Mouse (Mus musculus) intestine, embryonic 16.5 days (tissue): Measurements from ENCODE around the gene Hhipl2. TPM values are rescaled to one million over a fixed set of nuclear protein-coding genes. Genes with fewer than 3 reads are reported as not detected.
"Not testable (repeated sequence)": the region's sequence is repeated elsewhere in the genome, so short reads cannot be mapped to it uniquely, and the experiment has no call there.

Source experiments
- ATAC-seq: fragments of 200-750 bp; cut with Nextera tagmentation; 2 replicates; pipeline ENCODE4 v1.8.0; 2017; ENCODE audit warnings: moderate TSS enrichment, moderate library complexity
- H3K27ac ChIP-seq: fragments of 300-500 bp; sonication (generic); 2 replicates; pipeline ENCODE4 v1.5.1; 2014; ENCODE audit warnings: mild to moderate bottlenecking, low read length
- H3K27me3 ChIP-seq: fragments of 300-500 bp; sonication (generic); replicated peaks from 2 replicates; pipeline ENCODE4 v1.6.1; 2014; ENCODE audit warnings: low read length, control low read depth, mixed read lengths; ENCODE audit not compliant: control insufficient read depth, insufficient read depth
- H3K36me3 ChIP-seq: fragments of 300-500 bp; sonication (generic); 2 replicates; pipeline ENCODE4 v1.6.1; 2014; ENCODE audit warnings: low read length, control low read depth; ENCODE audit not compliant: control insufficient read depth, insufficient read depth
- H3K4me1 ChIP-seq: fragments of 300-500 bp; sonication (generic); 2 replicates; pipeline ENCODE4 v1.6.1; 2014; ENCODE audit warnings: low read length, control low read depth, mixed read lengths; ENCODE audit not compliant: control insufficient read depth, insufficient read depth
- H3K4me2 ChIP-seq: fragments of 300-500 bp; sonication (generic); 2 replicates; pipeline ENCODE4 v1.6.1; 2014; ENCODE audit warnings: low read depth, low read length, control low read depth
- H3K4me3 ChIP-seq: fragments of 300-500 bp; sonication (generic); 2 replicates; pipeline ENCODE4 v1.5.1; 2014; ENCODE audit warnings: mild to moderate bottlenecking, low read length
- H3K9ac ChIP-seq: fragments of 300-500 bp; sonication (generic); 2 replicates; pipeline ENCODE4 v1.6.1; 2014; ENCODE audit warnings: low read depth, low read length
- H3K9me3 ChIP-seq: fragments of 300-500 bp; sonication (generic); 2 replicates; pipeline ENCODE4 v1.6.1; 2016; ENCODE audit warnings: low read length, control low read depth; ENCODE audit not compliant: control insufficient read depth
- WGBS: fragments of 180-500 bp; shearing (Covaris S2); extraction: QIAGEN DNeasy Blood & Tissue Kit; methylation state at CpG from one replicate; pipeline ENCODE4 v1.1.7; 2014; 5-methylcytosine and 5-hydroxymethylcytosine counted together
- polyA plus RNA-seq: library from polyadenylated mRNA; unstranded; fragments of >200 nt; fragmentation: Nextera tagmentation; extraction: Ambion mirVana; gene quantifications from 2 replicates; pipeline ENCODE4 v1.2.1, GENCODE M21; 2015

Gene Hhipl2
- polyA plus RNA-seq = 0.17 TPM in 1 of 2 replicates, not detected in the other

DNA sequence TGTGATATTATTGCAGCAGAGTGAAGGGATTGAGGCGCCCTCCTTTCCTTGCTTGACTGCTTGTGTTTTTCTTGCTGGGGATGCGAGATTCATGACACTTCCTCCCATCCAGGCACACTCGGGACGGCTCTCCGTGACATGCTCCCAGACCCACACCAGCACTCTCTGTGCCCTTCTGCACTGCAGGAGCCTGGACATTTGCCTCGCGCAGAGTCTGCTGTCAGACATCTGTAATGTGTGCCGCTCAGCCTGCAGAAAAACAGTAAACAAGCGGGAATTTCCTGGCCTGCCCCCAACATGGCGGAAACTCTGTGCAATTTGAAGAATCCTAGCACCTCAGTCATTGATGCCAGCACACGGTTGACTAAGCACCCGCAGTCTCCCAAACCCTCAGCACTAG is at the start of gene Hhipl2:
Hhipl2 (plus strand) TSS at position 343 of the 400 bp plus-strand sequence.
- no peak within 1 kb of the TSS for H3K9ac ChIP-seq
- no peaks in the 10 kb centered on the region for H3K4me1 ChIP-seq
- H3K36me3 ChIP-seq = no peaks in the 10 kb centered on the region
- no peaks in the 10 kb centered on the region for H3K9me3 ChIP-seq
- 65% methylated on average over 12 of the region's 12 CpGs for WGBS
- no peak for ATAC-seq
- no peak within 1 kb of the TSS for H3K4me3 ChIP-seq
- no peak within 1 kb of the TSS for H3K4me2 ChIP-seq
- H3K27me3 ChIP-seq = no peaks in the 10 kb centered on the region
- no peak within 1 kb of the TSS for H3K27ac ChIP-seq

- Histone ChIP-seq H3K9me3 (no peaks in the 10 kb centered on the region), H3K36me3 (peaks cover 3% of the 10 kb centered on the region; the same call in 1 of the 2 replicates), H3K4me1 (peaks cover 19% of the 10 kb centered on the region), H3K4me3 (peak overlapping the region; percentile 80), H3K4me2 (peak overlapping the region; percentile 79), H3K9ac (peak overlapping the region; percentile 88), H3K27ac (peak overlapping the region; percentile 68), H3K27me3 (no peaks in the 10 kb centered on the region)
- 1% methylated on average over 56 of the region's 56 CpGs for WGBS
- ATAC-seq = peak; percentile 72
These were observed 49.2 kb upstream of the Hhipl2 start for GRCm38 (mm10) chr1:183368601-183369400.

GRCm38 (mm10) chr1:183369427-183370014 is 48.5 kb upstream of the Hhipl2 start, which contains the start of gene Mia3:
Gene Mia3, minus strand, starts transcription at chr1:183369553.
- Histone ChIP-seq H3K27me3 (no peaks in the 10 kb centered on the region), H3K9me3 (no peaks in the 10 kb centered on the region), H3K27ac (peak within 1 kb of the TSS; percentile 68), H3K4me1 (peaks cover 17% of the 10 kb centered on the region), H3K36me3 (peaks cover 3% of the 10 kb centered on the region; the same call in 1 of the 2 replicates), H3K4me2 (peak within 1 kb of the TSS; percentile 79), H3K4me3 (peak within 1 kb of the TSS; percentile 80), H3K9ac (peak within 1 kb of the TSS; percentile 88)
- ATAC-seq = peak; percentile 99
- WGBS = 1% methylated on average over 36 of the region's 51 CpGs

DNA sequence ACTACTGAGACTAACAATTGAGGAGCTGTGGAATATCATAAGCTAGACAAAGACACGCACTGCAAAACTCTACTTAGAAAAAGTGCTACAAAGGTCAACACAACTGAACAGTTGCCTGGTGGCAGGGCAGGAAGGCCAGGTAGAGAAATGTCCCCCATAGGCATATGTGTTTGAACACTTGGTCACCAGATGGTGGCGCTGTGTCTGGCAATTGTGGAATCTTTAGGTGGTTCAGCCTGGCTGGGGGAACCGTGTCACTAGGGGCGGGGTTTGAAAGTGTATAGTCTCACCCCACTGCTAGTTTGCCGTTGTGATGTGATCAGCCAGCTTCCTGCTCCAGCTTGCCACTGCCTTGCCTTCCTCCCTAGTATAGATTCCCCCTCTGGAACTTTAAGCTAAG is 43.3 kb upstream of the Hhipl2 start:
- no peaks in the 10 kb centered on the region for H3K36me3 ChIP-seq
- peaks cover 6% of the 10 kb centered on the region; the same call in 1 of the 2 replicates for H3K4me1 ChIP-seq
- H3K9me3 ChIP-seq = 0 out of 2 replicates have a peak, but pooled peaks cover 4% of the 10 kb centered on the region
- H3K27me3 ChIP-seq = no peaks in the 10 kb centered on the region
- H3K4me2 ChIP-seq = no peak overlapping the region
- H3K4me3 ChIP-seq = no peak overlapping the region
- WGBS = 81% methylated on average over 5 of the region's 5 CpGs
- H3K9ac ChIP-seq = no peak overlapping the region
- ATAC-seq = no peak
- no peak overlapping the region for H3K27ac ChIP-seq

GRCm38 (mm10) chr1:183377045-183377444 is 41.0 kb upstream of the Hhipl2 start:
- H3K4me3 ChIP-seq = no peak overlapping the region
- H3K4me1 ChIP-seq = no peaks in the 10 kb centered on the region
- no peak overlapping the region for H3K27ac ChIP-seq
- 76% methylated on average over 4 of the region's 4 CpGs for WGBS
- H3K9me3 ChIP-seq = 0 out of 2 replicates have a peak, but pooled peaks cover 4% of the 10 kb centered on the region
- H3K9ac ChIP-seq = no peak overlapping the region
- H3K27me3 ChIP-seq = no peaks in the 10 kb centered on the region
- no peak overlapping the region for H3K4me2 ChIP-seq
- no peaks in the 10 kb centered on the region for H3K36me3 ChIP-seq
- no peak for ATAC-seq

GRCm38 (mm10) chr1:183378321-183378941 is 39.6 kb upstream of the Hhipl2 start:
- H3K9ac ChIP-seq = no peak overlapping the region

DNA sequence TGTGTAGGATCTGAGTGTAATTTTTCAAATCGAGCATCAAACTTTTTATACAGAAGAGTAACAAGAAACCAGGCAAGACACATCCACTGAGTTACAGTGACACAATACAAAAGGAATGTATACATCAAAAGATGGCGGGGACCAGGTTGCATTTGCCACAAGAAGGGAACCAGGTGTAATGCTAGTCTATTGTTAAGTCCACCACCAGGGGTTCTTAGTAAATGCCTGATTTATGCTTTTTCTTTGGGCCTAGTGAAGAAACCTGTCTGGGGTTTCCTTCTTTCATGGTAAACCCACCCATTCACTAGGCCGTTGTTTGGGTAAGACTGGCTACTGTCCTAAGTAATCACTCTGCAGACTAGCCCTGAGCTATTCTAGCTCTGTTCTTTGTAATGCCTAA is 38.6 kb upstream of the Hhipl2 start:
- not testable (repeated sequence) for H3K9me3 ChIP-seq, H3K4me1 ChIP-seq, H3K9ac ChIP-seq, H3K4me3 ChIP-seq, H3K36me3 ChIP-seq, H3K27me3 ChIP-seq, H3K27ac ChIP-seq, H3K4me2 ChIP-seq, ATAC-seq
- WGBS = 86% methylated on average over 3 of the region's 3 CpGs

More at GRCm38 (mm10) chr1:183378321-183378941, 39.6 kb upstream of the Hhipl2 start:
- no peak overlapping the region for H3K27ac ChIP-seq
- no peak overlapping the region for H3K4me3 ChIP-seq
- ATAC-seq = 0 out of 2 replicates have a peak, but pooled peaks have one; percentile 13
- 78% methylated on average over 10 of the region's 10 CpGs for WGBS
- no peaks in the 10 kb centered on the region for H3K27me3 ChIP-seq
- no peak overlapping the region for H3K4me2 ChIP-seq
- H3K4me1 ChIP-seq = no peaks in the 10 kb centered on the region
- H3K36me3 ChIP-seq = no peaks in the 10 kb centered on the region
- H3K9me3 ChIP-seq = 0 out of 2 replicates have a peak, but pooled peaks cover 4% of the 10 kb centered on the region

GRCm38 (mm10) chr1:183381816-183382215 is 36.2 kb upstream of the Hhipl2 start:
- no peaks in the 10 kb centered on the region for H3K27me3 ChIP-seq
- 72% methylated on average over 5 of the region's 5 CpGs for WGBS
- no peak overlapping the region for H3K4me3 ChIP-seq
- H3K9ac ChIP-seq = no peak overlapping the region
- no peak for ATAC-seq
- no peak overlapping the region for H3K27ac ChIP-seq
- H3K4me1 ChIP-seq = no peaks in the 10 kb centered on the region
- H3K4me2 ChIP-seq = no peak overlapping the region
- no peaks in the 10 kb centered on the region for H3K36me3 ChIP-seq
- no peaks in the 10 kb centered on the region for H3K9me3 ChIP-seq

- 78% methylated on average over 2 of the region's 2 CpGs for WGBS
- H3K4me2 ChIP-seq = no peak overlapping the region
- no peaks in the 10 kb centered on the region for H3K4me1 ChIP-seq
- no peak for ATAC-seq
- H3K27ac ChIP-seq = no peak overlapping the region
- H3K27me3 ChIP-seq = no peaks in the 10 kb centered on the region
- no peaks in the 10 kb centered on the region for H3K9me3 ChIP-seq
- no peaks in the 10 kb centered on the region for H3K36me3 ChIP-seq
- no peak overlapping the region for H3K4me3 ChIP-seq
- H3K9ac ChIP-seq = no peak overlapping the region
These were observed 35.4 kb upstream of the Hhipl2 start for GRCm38 (mm10) chr1:183382621-183383020.
